Mouse (Mus musculus) lung, postnatal 0 days (tissue): ENCODE data around the gene Prrx1. TPM values are rescaled to one million over a fixed set of nuclear protein-coding genes. Genes with fewer than 3 reads are reported as not detected.

Source experiments
- ATAC-seq: fragments of 200-750 bp; cut with Nextera tagmentation; 2 replicates; pipeline ENCODE4 v1.8.0; 2017; ENCODE audit warnings: moderate library complexity
- DNase-seq: peaks from one replicate; pipeline ENCODE4 v3.0.0-alpha.2; 2016; ENCODE audit warnings: low spot score
- H3K27ac ChIP-seq: fragments of 300-500 bp; sonication (generic); 2 replicates; pipeline ENCODE4 v1.5.1; 2014; ENCODE audit warnings: antibody characterized with exemption, mild to moderate bottlenecking, low read length, mixed read lengths
- H3K27me3 ChIP-seq: fragments of 300-500 bp; sonication (generic); replicated peaks from 2 replicates; pipeline ENCODE4 v1.6.1; 2014; ENCODE audit warnings: low read length, mixed read lengths; ENCODE audit not compliant: insufficient read depth
- H3K36me3 ChIP-seq: fragments of 300-500 bp; sonication (generic); 2 replicates; pipeline ENCODE4 v1.6.1; 2014; ENCODE audit warnings: low read length, mixed read lengths; ENCODE audit not compliant: insufficient read depth
- H3K4me1 ChIP-seq: fragments of 300-500 bp; sonication (generic); 2 replicates; pipeline ENCODE4 v1.6.1; 2014; ENCODE audit warnings: antibody characterized with exemption, low read depth, low read length, mixed read lengths; ENCODE audit not compliant: insufficient read depth
- H3K4me2 ChIP-seq: fragments of 300-500 bp; sonication (generic); replicated peaks from 2 replicates; pipeline ENCODE4 v1.6.1; 2014; ENCODE audit warnings: low read depth, mild to moderate bottlenecking, low read length, moderate library complexity, mixed read lengths
- H3K4me3 ChIP-seq: fragments of 300-500 bp; sonication (generic); 2 replicates; pipeline ENCODE4 v1.5.1; 2014; ENCODE audit warnings: low read depth, low read length
- H3K9ac ChIP-seq: fragments of 300-500 bp; sonication (generic); replicated peaks from 2 replicates; pipeline ENCODE4 v1.6.1; 2014; ENCODE audit warnings: low read depth, mild to moderate bottlenecking
- H3K9me3 ChIP-seq: fragments of 300-500 bp; sonication (generic); 2 replicates; pipeline ENCODE4 v1.6.1; 2016; ENCODE audit warnings: low read length, mixed read lengths
- CTCF ChIP-seq: IDR thresholded peaks from 2 replicates; pipeline ENCODE4 v1.5.1; 2016; ENCODE audit warnings: antibody characterized with exemption, mild to moderate bottlenecking
- EP300 ChIP-seq: IDR thresholded peaks from 2 replicates; pipeline ENCODE4 v1.6.1; 2016; ENCODE audit warnings: antibody characterized with exemption, mild to moderate bottlenecking, control low read depth
- WGBS: fragments of 180-500 bp; shearing (Covaris S2); extraction: QIAGEN DNeasy Blood & Tissue Kit; methylation state at CpG from one replicate; pipeline ENCODE4 v1.1.7; 2014; 5-methylcytosine and 5-hydroxymethylcytosine counted together
- polyA plus RNA-seq: library from polyadenylated mRNA; unstranded; fragments of >200 nt; fragmentation: Nextera tagmentation; extraction: Ambion mirVana; gene quantifications from 2 replicates; pipeline ENCODE4 v1.2.1, GENCODE M21; 2015

Prrx1 gene
- polyA plus RNA-seq, 1 experiment from 2014 or later, result 3.6 TPM

GRCm38 (mm10) chr1:163308631-163309030 lies 4.9 kb downstream of the Prrx1 start:
- H3K27ac ChIP-seq, result no peak overlapping the region
- no peaks in the 10 kb centered on the region for H3K9me3 ChIP-seq
- H3K4me2 ChIP-seq, result no peak overlapping the region
- no peaks in the 10 kb centered on the region for H3K36me3 ChIP-seq
- no peak overlapping the region for H3K4me3 ChIP-seq
- DNase-seq (no peak), ATAC-seq (no peak)
- peaks cover 35% of the 10 kb centered on the region; the same call in 1 of the 2 replicates for H3K27me3 ChIP-seq
- H3K4me1 ChIP-seq, result no peaks in the 10 kb centered on the region
- no peak overlapping the region for H3K9ac ChIP-seq
- TF ChIP-seq EP300, result no peak
- no peak for TF ChIP-seq CTCF
- 14% methylated on average over 24 of the region's 24 CpGs for WGBS

GRCm38 (mm10) chr1:163307706-163308105 lies 5.8 kb downstream of the Prrx1 start:
- Histone ChIP-seq H3K27me3 (peaks cover 35% of the 10 kb centered on the region; the same call in 1 of the 2 replicates), H3K27ac (no peak overlapping the region), H3K4me3 (no peak overlapping the region), H3K4me1 (no peaks in the 10 kb centered on the region), H3K9me3 (no peaks in the 10 kb centered on the region), H3K36me3 (no peaks in the 10 kb centered on the region), H3K4me2 (no peak overlapping the region), H3K9ac (no peak overlapping the region)
- DNase-seq (no peak), ATAC-seq (no peak)
- WGBS, result 60% methylated on average over 11 of the region's 11 CpGs
- TF ChIP-seq EP300 (no peak), CTCF (no peak)

- TF ChIP-seq EP300 (no peak), CTCF (peak; percentile 27; the same call in 1 of the 2 replicates)
- ATAC-seq (no peak), DNase-seq (no peak)
- no peak overlapping the region for H3K9ac ChIP-seq
- no peak overlapping the region for H3K27ac ChIP-seq
- no peaks in the 10 kb centered on the region for H3K9me3 ChIP-seq
- peaks cover 23% of the 10 kb centered on the region; the same call in 1 of the 2 replicates for H3K27me3 ChIP-seq
- no peak overlapping the region for H3K4me3 ChIP-seq
- no peaks in the 10 kb centered on the region for H3K4me1 ChIP-seq
- 43% methylated on average over 1 of the region's 1 CpGs for WGBS
- no peak overlapping the region for H3K4me2 ChIP-seq
- no peaks in the 10 kb centered on the region for H3K36me3 ChIP-seq
Observed at GRCm38 (mm10) chr1:163305956-163306355, 7.6 kb downstream of the Prrx1 start.

GRCm38 (mm10) chr1:163304837-163305236 lies 8.7 kb downstream of the Prrx1 start:
- no peak for TF ChIP-seq EP300
- TF ChIP-seq CTCF, result no peak
- Histone ChIP-seq H3K9ac (no peak overlapping the region), H3K4me3 (no peak overlapping the region), H3K9me3 (no peaks in the 10 kb centered on the region), H3K4me2 (no peak overlapping the region), H3K27me3 (peaks cover 18% of the 10 kb centered on the region; the same call in 1 of the 2 replicates), H3K36me3 (no peaks in the 10 kb centered on the region), H3K27ac (no peak overlapping the region), H3K4me1 (no peaks in the 10 kb centered on the region)
- WGBS, result 82% methylated on average over 3 of the region's 3 CpGs
- ATAC-seq, result no peak
- DNase-seq, result no peak

- no peaks in the 10 kb centered on the region for H3K4me1 ChIP-seq
- WGBS, result 11% methylated on average over 6 of the region's 6 CpGs
- H3K27me3 ChIP-seq, result no peaks in the 10 kb centered on the region
- H3K9me3 ChIP-seq, result no peaks in the 10 kb centered on the region
- no peak overlapping the region for H3K27ac ChIP-seq
- no peaks in the 10 kb centered on the region for H3K36me3 ChIP-seq
- no peak overlapping the region for H3K9ac ChIP-seq
- no peak for TF ChIP-seq CTCF
- no peak for TF ChIP-seq EP300
- ATAC-seq, result no peak
- DNase-seq, result no peak
- no peak overlapping the region for H3K4me3 ChIP-seq
- H3K4me2 ChIP-seq, result no peak overlapping the region
Observed at GRCm38 (mm10) chr1:163302292-163302691, 11.2 kb downstream of the Prrx1 start.

GRCm38 (mm10) chr1:163293152-163293551 lies 20.4 kb downstream of the Prrx1 start:
- DNase-seq (no peak), ATAC-seq (no peak)
- 75% methylated on average over 4 of the region's 4 CpGs for WGBS
- Histone ChIP-seq H3K27ac (no peak overlapping the region), H3K36me3 (no peaks in the 10 kb centered on the region), H3K9me3 (no peaks in the 10 kb centered on the region), H3K9ac (no peak overlapping the region), H3K4me2 (no peak overlapping the region), H3K4me1 (no peaks in the 10 kb centered on the region), H3K4me3 (no peak overlapping the region), H3K27me3 (no peaks in the 10 kb centered on the region)
- TF ChIP-seq CTCF, result no peak
- TF ChIP-seq EP300, result no peak

- H3K36me3 ChIP-seq, result no peaks in the 10 kb centered on the region
- ATAC-seq (no peak), DNase-seq (no peak)
- H3K4me1 ChIP-seq, result no peaks in the 10 kb centered on the region
- H3K4me3 ChIP-seq, result no peak overlapping the region
- H3K27ac ChIP-seq, result no peak overlapping the region
- H3K9me3 ChIP-seq, result no peaks in the 10 kb centered on the region
- no peaks in the 10 kb centered on the region for H3K27me3 ChIP-seq
- 69% methylated on average over 2 of the region's 2 CpGs for whole genome bisulfite sequencing
- no peak overlapping the region for H3K9ac ChIP-seq
- H3K4me2 ChIP-seq, result no peak overlapping the region
- TF ChIP-seq CTCF (no peak), EP300 (no peak)
Observed at GRCm38 (mm10) chr1:163291925-163292324, 21.6 kb downstream of the Prrx1 start.
